Mouse (Mus musculus) hindbrain, embryonic 12.5 days (tissue): ENCODE data around the gene Telo2. TPM values are rescaled to one million over a fixed set of nuclear protein-coding genes. Genes with fewer than 3 reads are reported as not detected.

Experiments used
- ATAC-seq: fragments of 200-750 bp; cut with Nextera tagmentation; 2 replicates; pipeline ENCODE4 v1.8.0; 2017; ENCODE audit warnings: moderate TSS enrichment; ENCODE audit not compliant: low FRiP score
- H3K27ac ChIP-seq: fragments of 300-500 bp; sonication (generic); 2 replicates; pipeline ENCODE4 v1.5.1; 2016; ENCODE audit warnings: mild to moderate bottlenecking
- H3K27me3 ChIP-seq: fragments of 300-500 bp; sonication (generic); 2 replicates; pipeline ENCODE4 v1.6.1; 2016; ENCODE audit warnings: mild to moderate bottlenecking
- H3K36me3 ChIP-seq: fragments of 300-500 bp; sonication (generic); 2 replicates; pipeline ENCODE4 v1.6.1; 2016; ENCODE audit warnings: mild to moderate bottlenecking
- H3K4me1 ChIP-seq: fragments of 300-500 bp; sonication (generic); 2 replicates; pipeline ENCODE4 v1.6.1; 2016
- H3K4me2 ChIP-seq: fragments of 300-500 bp; sonication (generic); replicated peaks from 2 replicates; pipeline ENCODE4 v1.6.1; 2016; ENCODE audit warnings: mild to moderate bottlenecking
- H3K4me3 ChIP-seq: fragments of 300-500 bp; sonication (generic); 2 replicates; pipeline ENCODE4 v1.5.1; 2016; ENCODE audit warnings: mild to moderate bottlenecking
- H3K9ac ChIP-seq: fragments of 300-500 bp; sonication (generic); 2 replicates; pipeline ENCODE4 v1.6.1; 2016; ENCODE audit warnings: mild to moderate bottlenecking, moderate library complexity
- H3K9me3 ChIP-seq: fragments of 300-500 bp; sonication (generic); replicated peaks from 2 replicates; pipeline ENCODE4 v1.6.1; 2016; ENCODE audit warnings: mild to moderate bottlenecking
- WGBS: fragments of 180-500 bp; shearing (Covaris S2); methylation state at CpG from one replicate; pipeline ENCODE4 v1.1.7; 2016; 5-methylcytosine and 5-hydroxymethylcytosine counted together
- polyA plus RNA-seq: library from polyadenylated mRNA; unstranded; fragments of >200 nt; fragmentation: Nextera tagmentation; extraction: Ambion mirVana; gene quantifications from 2 replicates; pipeline ENCODE4 v1.2.1, GENCODE M21; 2016

Gene Telo2
- polyA plus RNA-seq, 1 experiment from 2014 or later: 43.2 TPM

- H3K4me1 ChIP-seq: no peaks in the 10 kb centered on the region
- no peaks in the 10 kb centered on the region for H3K27me3 ChIP-seq
- no peak overlapping the region for H3K4me2 ChIP-seq
- H3K36me3 ChIP-seq: peaks cover 11% of the 10 kb centered on the region; the same call in 1 of the 2 replicates
- no peak overlapping the region for H3K4me3 ChIP-seq
- H3K9me3 ChIP-seq: no peaks in the 10 kb centered on the region
- no peak overlapping the region for H3K9ac ChIP-seq
- WGBS: 61% methylated on average over 2 of the region's 2 CpGs
- no peak overlapping the region for H3K27ac ChIP-seq
- ATAC-seq: no peak
These were observed 47.1 kb downstream of the Telo2 start for GRCm38 (mm10) chr17:25068690-25069089.

- no peaks in the 10 kb centered on the region for H3K27me3 ChIP-seq
- H3K4me3 ChIP-seq: no peak overlapping the region
- no peaks in the 10 kb centered on the region for H3K9me3 ChIP-seq
- WGBS: 77% methylated on average over 8 of the region's 8 CpGs
- H3K4me1 ChIP-seq: no peaks in the 10 kb centered on the region; the same call in 1 of the 2 replicates
- H3K4me2 ChIP-seq: no peak overlapping the region
- peaks cover 17% of the 10 kb centered on the region for H3K36me3 ChIP-seq
- H3K27ac ChIP-seq: no peak overlapping the region
- no peak overlapping the region for H3K9ac ChIP-seq
- ATAC-seq: no peak
These were observed 48.3 kb downstream of the Telo2 start for GRCm38 (mm10) chr17:25067442-25067851.

- no peaks in the 10 kb centered on the region; the same call in 1 of the 2 replicates for H3K4me1 ChIP-seq
- H3K9me3 ChIP-seq: no peaks in the 10 kb centered on the region
- WGBS: 94% methylated on average over 7 of the region's 7 CpGs
- H3K4me3 ChIP-seq: no peak overlapping the region
- H3K27ac ChIP-seq: no peak overlapping the region
- no peak overlapping the region for H3K4me2 ChIP-seq
- no peaks in the 10 kb centered on the region for H3K27me3 ChIP-seq
- H3K36me3 ChIP-seq: peaks cover 18% of the 10 kb centered on the region
- no peak overlapping the region for H3K9ac ChIP-seq
- ATAC-seq: no peak
These were observed 49.2 kb downstream of the Telo2 start for GRCm38 (mm10) chr17:25066595-25066994.

- Histone ChIP-seq H3K27ac (no peak overlapping the region), H3K4me2 (no peak overlapping the region), H3K4me3 (no peak overlapping the region), H3K27me3 (no peaks in the 10 kb centered on the region), H3K9me3 (no peaks in the 10 kb centered on the region), H3K4me1 (no peaks in the 10 kb centered on the region; the same call in 1 of the 2 replicates), H3K9ac (no peak overlapping the region), H3K36me3 (peaks cover 23% of the 10 kb centered on the region)
- ATAC-seq: no peak
- WGBS: 87% methylated on average over 3 of the region's 3 CpGs
These were observed 50.6 kb downstream of the Telo2 start for GRCm38 (mm10) chr17:25065189-25065588.

GRCm38 (mm10) chr17:25064351-25064750 is 51.4 kb downstream of the Telo2 start:
- no peak overlapping the region for H3K4me2 ChIP-seq
- 74% methylated on average over 9 of the region's 9 CpGs for WGBS
- ATAC-seq: no peak

GRCm38 (mm10) chr17:25063872-25064271 is 51.9 kb downstream of the Telo2 start:
- no peaks in the 10 kb centered on the region for H3K9me3 ChIP-seq
- no peak for ATAC-seq
- WGBS: 92% methylated on average over 12 of the region's 12 CpGs
- no peak overlapping the region for H3K4me2 ChIP-seq
- H3K4me1 ChIP-seq: no peaks in the 10 kb centered on the region; the same call in 1 of the 2 replicates
- H3K27ac ChIP-seq: no peak overlapping the region
- peaks cover 32% of the 10 kb centered on the region for H3K36me3 ChIP-seq
- H3K4me3 ChIP-seq: no peak overlapping the region
- H3K9ac ChIP-seq: no peak overlapping the region
- no peaks in the 10 kb centered on the region for H3K27me3 ChIP-seq

More at GRCm38 (mm10) chr17:25064351-25064750, 51.4 kb downstream of the Telo2 start:
- H3K9me3 ChIP-seq: no peaks in the 10 kb centered on the region
- no peaks in the 10 kb centered on the region for H3K27me3 ChIP-seq
- H3K36me3 ChIP-seq: peaks cover 30% of the 10 kb centered on the region
- no peak overlapping the region for H3K4me3 ChIP-seq
- H3K9ac ChIP-seq: no peak overlapping the region
- no peak overlapping the region for H3K27ac ChIP-seq
- no peaks in the 10 kb centered on the region; the same call in 1 of the 2 replicates for H3K4me1 ChIP-seq

GRCm38 (mm10) chr17:25063261-25063660 is 52.5 kb downstream of the Telo2 start:
- Histone ChIP-seq H3K4me3 (no peak overlapping the region), H3K4me2 (no peak overlapping the region), H3K4me1 (no peaks in the 10 kb centered on the region; the same call in 1 of the 2 replicates), H3K27ac (no peak overlapping the region), H3K36me3 (peaks cover 37% of the 10 kb centered on the region), H3K9me3 (no peaks in the 10 kb centered on the region), H3K27me3 (no peaks in the 10 kb centered on the region), H3K9ac (no peak overlapping the region)
- no peak for ATAC-seq
- 83% methylated on average over 4 of the region's 4 CpGs for WGBS

- 86% methylated on average over 6 of the region's 6 CpGs for WGBS
- peaks cover 47% of the 10 kb centered on the region for H3K36me3 ChIP-seq
- H3K27ac ChIP-seq: no peak overlapping the region
- no peak overlapping the region for H3K4me3 ChIP-seq
- ATAC-seq: no peak
- no peak overlapping the region for H3K9ac ChIP-seq
- H3K27me3 ChIP-seq: no peaks in the 10 kb centered on the region
- H3K4me2 ChIP-seq: no peak overlapping the region
- no peaks in the 10 kb centered on the region for H3K9me3 ChIP-seq
- no peaks in the 10 kb centered on the region for H3K4me1 ChIP-seq
These were observed 58.7 kb downstream of the Telo2 start for GRCm38 (mm10) chr17:25057041-25057440.

- Histone ChIP-seq H3K27me3 (no peaks in the 10 kb centered on the region), H3K36me3 (peaks cover 43% of the 10 kb centered on the region), H3K4me2 (no peak overlapping the region), H3K27ac (no peak overlapping the region), H3K4me3 (no peak overlapping the region), H3K9me3 (no peaks in the 10 kb centered on the region), H3K9ac (no peak overlapping the region), H3K4me1 (no peaks in the 10 kb centered on the region)
- no peak for ATAC-seq
- 89% methylated on average over 9 of the region's 9 CpGs for WGBS
These were observed 62.5 kb downstream of the Telo2 start for GRCm38 (mm10) chr17:25053274-25053673.

Other genes starting within 250 kb of the Telo2 start
- 0.23 and 0.36 TPM in 2 replicates for gene Igfals, start 250.0 kb downstream of the Telo2 start, polyA plus RNA-seq
- gene Nubp2, start 229.6 kb downstream of the Telo2 start, polyA plus RNA-seq: 62.3 and 63.5 TPM in 2 replicates
- 51.5 and 54.8 TPM in 2 replicates for gene Spsb3, start 229.3 kb downstream of the Telo2 start, polyA plus RNA-seq
- 39.3 and 45.5 TPM in 2 replicates for gene Eme2, start 220.9 kb downstream of the Telo2 start, polyA plus RNA-seq
- gene Mrps34, start 220.9 kb downstream of the Telo2 start, polyA plus RNA-seq: 85.1 and 86.7 TPM in 2 replicates
- 49.8 and 50.4 TPM in 2 replicates for gene Nme3, start 219.5 kb downstream of the Telo2 start, polyA plus RNA-seq
- gene Mapk8ip3, start 179.0 kb downstream of the Telo2 start, polyA plus RNA-seq: 84.7 and 86.0 TPM in 2 replicates
- gene Jpt2, start 155.3 kb downstream of the Telo2 start, polyA plus RNA-seq: 210 and 212 TPM in 2 replicates
- 13.8 and 13.9 TPM in 2 replicates for gene Cramp1l, start 100.2 kb downstream of the Telo2 start, polyA plus RNA-seq
- gene Ift140, start 99.9 kb downstream of the Telo2 start, polyA plus RNA-seq: 26.7 and 27.6 TPM in 2 replicates
- gene Tmem204, start 32.4 kb downstream of the Telo2 start, polyA plus RNA-seq: 8.5 and 9.5 TPM in 2 replicates
- gene Ptx4, start 4.8 kb upstream of the Telo2 start, polyA plus RNA-seq: not detected in 2 replicates
- 24.4 and 26.9 TPM in 2 replicates for gene Clcn7, start 17.4 kb upstream of the Telo2 start, polyA plus RNA-seq
- gene Ccdc154, start 46.5 kb upstream of the Telo2 start, polyA plus RNA-seq: not detected in 2 replicates
- not detected in 2 replicates for gene Gm38655, start 59.5 kb upstream of the Telo2 start, polyA plus RNA-seq
- gene BC003965, start 68.6 kb upstream of the Telo2 start, polyA plus RNA-seq: 33.6 and 34.6 TPM in 2 replicates
- gene Unkl, start 72.4 kb upstream of the Telo2 start, polyA plus RNA-seq: 13.0 and 13.3 TPM in 2 replicates
- 59.4 and 59.5 TPM in 2 replicates for gene Gnptg, start 124.2 kb upstream of the Telo2 start, polyA plus RNA-seq
- 60.0 and 61.8 TPM in 2 replicates for gene Tsr3, start 124.2 kb upstream of the Telo2 start, polyA plus RNA-seq
- 5.5 and 5.9 TPM in 2 replicates for gene Baiap3, start 140.4 kb upstream of the Telo2 start, polyA plus RNA-seq
- gene Ube2i, start 158.7 kb upstream of the Telo2 start, polyA plus RNA-seq: 713 and 760 TPM in 2 replicates
- not detected in 2 replicates for gene Prss34, start 182.4 kb upstream of the Telo2 start, polyA plus RNA-seq
- not detected in 2 replicates for gene Prss28, start 192.7 kb upstream of the Telo2 start, polyA plus RNA-seq
- gene Prss29, start 202.7 kb upstream of the Telo2 start, polyA plus RNA-seq: not detected in 2 replicates
- not detected in 2 replicates for gene Tpsab1, start 229.6 kb upstream of the Telo2 start, polyA plus RNA-seq